Mouse (Mus musculus) embryo, embryonic 11 days (tissue): ENCODE measurements around the gene Stard3.

ENCODE experiments used
- DNase-seq: peaks from one replicate; pipeline ENCODE4 v3.0.0-alpha.2; 2015

The Stard3 gene

GRCm38 (mm10) chr11:98400161-98400726 lies 42.1 kb downstream of the Stard3 start, which contains the start of gene Pgap3:
Pgap3 (minus strand) TSS chr11:98400490.
- DNase-seq, result peak; percentile 94

- no peak for DNase-seq
These were observed 42.6 kb downstream of the Stard3 start for GRCm38 (mm10) chr11:98400816-98401215.

GRCm38 (mm10) chr11:98406621-98407020 lies 48.5 kb downstream of the Stard3 start:
- DNase-seq, result no peak

- no peak for DNase-seq
These were observed 50.7 kb downstream of the Stard3 start for GRCm38 (mm10) chr11:98408872-98409271.

GRCm38 (mm10) chr11:98409341-98409822 lies 51.2 kb downstream of the Stard3 start:
- DNase-seq, result peak; percentile 73

- peak; percentile 91 for DNase-seq
These were observed 54.2 kb downstream of the Stard3 start, which contains the start of gene Erbb2 for GRCm38 (mm10) chr11:98412273-98412796. Erbb2 (plus strand) TSS chr11:98412470.

GRCm38 (mm10) chr11:98412797-98413301 lies 54.7 kb downstream of the Stard3 start:
- DNase-seq, result peak; percentile 72

- no peak for DNase-seq
These were observed 55.6 kb downstream of the Stard3 start for GRCm38 (mm10) chr11:98413731-98414130.

- no peak for DNase-seq
These were observed 56.0 kb downstream of the Stard3 start for GRCm38 (mm10) chr11:98414162-98414561.

GRCm38 (mm10) chr11:98417074-98417473 lies 58.9 kb downstream of the Stard3 start:
- DNase-seq, result no peak

GRCm38 (mm10) chr11:98418273-98418672 lies 60.1 kb downstream of the Stard3 start:
- DNase-seq, result no peak

- no peak for DNase-seq
These were observed 60.9 kb downstream of the Stard3 start for GRCm38 (mm10) chr11:98418939-98419547.

- no peak for DNase-seq
These were observed 68.4 kb downstream of the Stard3 start for GRCm38 (mm10) chr11:98426592-98426991.

- DNase-seq, result no peak
These were observed 70.3 kb downstream of the Stard3 start for GRCm38 (mm10) chr11:98428436-98428835.
